Mouse (Mus musculus) lung, postnatal 25 days (tissue): ENCODE measurements around the gene Diaph3.

Experiments
- DNase-seq: peaks from one replicate; pipeline ENCODE4 v3.0.0; 2022; ENCODE audit warnings: low spot score

Diaph3 gene

GRCm38 (mm10) chr14:86646499-86647120, 494.4 kb downstream of the Diaph3 start:
- DNase-seq, result no peak

- DNase-seq, result no peak
Measured at GRCm38 (mm10) chr14:86642831-86643241, 498.2 kb downstream of the Diaph3 start.

- no peak for DNase-seq
Measured at GRCm38 (mm10) chr14:86641839-86642238, 499.2 kb downstream of the Diaph3 start.

GRCm38 (mm10) chr14:86640086-86640485, 500.9 kb downstream of the Diaph3 start:
- DNase-seq, result no peak

GRCm38 (mm10) chr14:86635594-86636140, 505.4 kb downstream of the Diaph3 start:
- DNase-seq, result no peak

- DNase-seq, result no peak
Measured at GRCm38 (mm10) chr14:86635052-86635451, 506.0 kb downstream of the Diaph3 start.

- no peak for DNase-seq
Measured at GRCm38 (mm10) chr14:86633799-86634198, 507.2 kb downstream of the Diaph3 start.

GRCm38 (mm10) chr14:86624816-86625425, 516.1 kb downstream of the Diaph3 start:
- no peak for DNase-seq

GRCm38 (mm10) chr14:86619637-86620036, 521.4 kb downstream of the Diaph3 start:
- DNase-seq, result no peak
